Mouse (Mus musculus): ENCODE measurements at regions not wholly inside any gene's neighbourhood (a gene's known extent, or its start where the extent isn't known, plus 50 kb on each side); places are given as distances from the start of the nearest gene placed in this dataset.

DNA sequence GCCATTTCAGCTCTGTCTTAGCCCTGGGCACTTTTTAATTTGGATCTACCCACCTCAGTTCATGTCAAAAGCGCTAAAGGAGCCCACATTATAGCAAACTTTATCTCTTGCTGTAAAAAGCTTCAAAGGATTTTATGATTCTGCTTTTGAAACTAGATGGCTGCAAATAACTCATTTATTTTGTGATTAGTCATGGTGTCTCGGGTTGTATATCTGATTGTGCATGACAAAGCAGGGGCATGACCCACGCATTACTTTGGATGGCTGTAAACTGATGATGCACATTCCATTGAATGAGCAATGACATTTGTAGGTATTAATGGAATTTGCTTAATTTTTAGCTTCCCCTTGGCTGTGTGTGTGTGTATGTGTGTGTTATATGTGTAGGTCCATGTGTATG lies 249.4 kb upstream of the Habp2 start:
- no peak for DNase-seq

DNA sequence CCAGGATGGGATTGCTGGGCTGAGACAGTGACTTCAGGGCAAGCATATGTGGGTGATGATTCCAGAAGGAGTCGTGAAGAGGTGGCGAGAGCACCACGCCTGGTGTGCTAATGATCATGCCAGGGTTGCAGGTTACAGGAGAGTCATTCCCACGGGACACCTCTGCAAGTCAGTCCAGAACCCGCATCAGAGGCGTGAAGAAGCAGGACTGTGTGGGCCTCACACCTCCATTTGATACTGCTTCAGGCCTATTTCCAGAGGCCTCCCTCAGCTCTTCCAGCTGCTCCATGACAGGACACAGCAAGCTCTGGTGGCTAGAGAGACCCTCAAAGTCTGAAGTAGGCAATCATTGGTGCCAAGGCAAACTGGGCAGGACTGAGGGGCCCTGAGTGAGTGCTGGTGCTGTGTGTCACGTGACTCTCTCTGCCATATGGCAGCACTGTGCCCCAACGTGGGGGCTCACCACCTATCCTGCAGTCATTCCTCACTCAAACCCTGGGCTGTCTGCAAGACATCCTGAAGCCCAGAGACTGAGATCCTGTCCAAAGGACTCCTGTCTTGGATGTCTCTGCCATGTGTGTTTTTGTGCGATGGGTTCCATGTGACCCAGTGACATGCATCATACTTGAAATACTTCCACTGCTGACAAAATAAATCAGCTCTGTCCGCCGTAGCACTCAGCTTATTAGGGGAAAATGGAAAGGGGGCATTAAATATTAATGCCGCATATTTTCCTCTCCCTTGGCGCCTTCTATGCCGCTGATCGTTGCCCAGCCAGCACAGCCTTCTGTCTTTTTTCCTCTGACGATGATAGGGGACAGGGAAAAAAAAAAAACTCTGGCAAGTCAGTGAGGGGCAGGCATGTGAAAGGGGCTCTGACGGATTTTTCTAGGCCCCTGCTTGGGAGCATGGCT lies 247.6 kb upstream of the Habp2 start:
- intact Hi-C loops (cut with DNase I; ENCODE audit: low total_unique reads): no loop called here
- DNase-seq: no peak

More for the DNA sequence above, 249.4 kb upstream of the Habp2 start:
- intact Hi-C loops (cut with DNase I; ENCODE audit: low total_unique reads): no loop called here

DNA sequence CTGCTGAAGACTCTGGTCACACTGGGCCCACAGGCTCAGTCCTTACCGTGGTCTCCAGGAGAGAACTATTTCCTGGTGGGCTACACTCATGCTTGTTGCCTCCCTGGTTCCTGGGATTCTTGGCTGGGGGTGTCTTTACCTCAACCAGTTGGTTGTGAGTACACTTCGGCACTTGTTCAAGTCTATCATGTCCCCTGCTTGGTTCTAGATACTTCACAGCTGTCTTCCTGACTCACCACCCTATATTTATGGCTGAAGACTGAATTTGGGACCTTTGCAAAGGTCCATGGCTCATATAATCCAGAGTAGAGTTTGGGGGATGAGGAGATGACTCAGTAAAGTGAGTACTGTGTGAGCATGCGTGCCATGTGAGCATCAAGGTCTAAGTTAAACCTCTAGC lies 245.0 kb upstream of the Habp2 start:
- no peak for DNase-seq
- intact Hi-C loops (cut with DNase I; ENCODE audit: low total_unique reads): no loop called here

DNA sequence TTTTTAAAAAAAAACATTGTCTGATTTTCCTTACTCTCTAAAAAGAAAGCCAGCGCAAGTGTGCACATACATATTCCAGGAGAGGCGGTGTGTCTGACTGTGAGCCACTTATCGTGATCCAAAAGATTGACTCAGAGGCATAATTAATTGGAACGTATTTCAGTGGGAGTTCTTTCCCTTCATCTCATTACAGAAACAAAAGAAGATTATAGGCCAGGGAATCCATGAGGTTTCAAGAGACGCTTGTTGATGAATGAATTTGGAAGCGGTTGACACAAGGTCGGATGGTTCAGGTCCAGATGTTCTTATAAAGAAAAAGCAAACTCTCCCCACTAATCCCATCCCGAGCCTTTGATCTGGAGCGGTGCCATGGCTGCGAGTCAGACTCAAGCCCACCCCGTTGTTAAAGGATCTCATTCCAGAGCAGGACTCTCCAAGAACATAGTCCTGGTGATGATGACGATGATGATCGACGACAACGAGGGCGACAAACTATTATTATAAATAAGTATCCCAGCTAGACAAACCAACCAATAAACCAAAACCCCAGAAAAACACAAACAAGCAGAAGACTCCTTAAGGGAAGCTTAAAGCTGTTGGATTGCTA lies 240.1 kb upstream of the Habp2 start:
- DNase-seq: peak; percentile 36
- intact Hi-C loops (cut with DNase I; ENCODE audit: low total_unique reads): no loop called here

DNA sequence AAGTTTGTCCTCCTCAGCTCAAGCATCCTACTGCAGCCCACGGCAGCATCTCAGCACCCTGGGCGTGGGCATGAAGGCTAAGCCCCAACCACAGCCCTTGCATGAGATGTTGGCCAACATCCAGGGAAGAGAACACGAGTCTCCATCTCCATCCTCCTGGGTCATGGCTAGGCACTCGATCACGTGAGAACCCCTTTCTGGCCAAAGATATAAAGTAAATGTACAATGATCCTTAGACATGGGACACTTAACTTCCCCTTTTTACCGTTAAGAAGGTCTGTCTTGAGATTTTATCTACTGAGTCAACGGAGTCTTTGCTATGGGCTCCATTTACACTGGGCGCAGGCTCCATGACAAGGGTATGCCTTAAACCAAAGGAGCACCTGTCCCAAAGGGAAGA lies 232.8 kb upstream of the Habp2 start:
- intact Hi-C loops (cut with DNase I; ENCODE audit: low total_unique reads): no loop called here
- DNase-seq: no peak

DNA sequence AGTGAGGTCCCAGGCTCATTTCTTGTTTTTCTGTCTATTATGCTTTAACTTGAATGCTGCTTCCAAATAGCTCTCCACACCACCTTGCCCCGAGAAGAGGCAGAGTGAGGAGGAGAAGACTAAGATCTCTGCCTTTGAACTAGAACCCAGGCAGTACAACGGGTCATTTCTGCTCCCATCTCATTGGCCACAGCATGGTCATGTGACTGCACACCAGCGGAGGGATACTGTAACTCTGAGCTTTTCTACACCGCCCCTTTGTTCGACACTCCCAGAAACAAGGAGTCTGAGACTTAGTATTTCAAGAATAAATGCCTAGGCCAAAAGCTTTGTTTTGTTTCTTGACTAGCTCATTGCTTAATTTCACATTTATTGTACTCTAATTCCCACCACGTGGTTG lies 230.5 kb upstream of the Habp2 start:
- intact Hi-C loops (cut with DNase I; ENCODE audit: low total_unique reads): no loop called here
- no peak for DNase-seq

DNA sequence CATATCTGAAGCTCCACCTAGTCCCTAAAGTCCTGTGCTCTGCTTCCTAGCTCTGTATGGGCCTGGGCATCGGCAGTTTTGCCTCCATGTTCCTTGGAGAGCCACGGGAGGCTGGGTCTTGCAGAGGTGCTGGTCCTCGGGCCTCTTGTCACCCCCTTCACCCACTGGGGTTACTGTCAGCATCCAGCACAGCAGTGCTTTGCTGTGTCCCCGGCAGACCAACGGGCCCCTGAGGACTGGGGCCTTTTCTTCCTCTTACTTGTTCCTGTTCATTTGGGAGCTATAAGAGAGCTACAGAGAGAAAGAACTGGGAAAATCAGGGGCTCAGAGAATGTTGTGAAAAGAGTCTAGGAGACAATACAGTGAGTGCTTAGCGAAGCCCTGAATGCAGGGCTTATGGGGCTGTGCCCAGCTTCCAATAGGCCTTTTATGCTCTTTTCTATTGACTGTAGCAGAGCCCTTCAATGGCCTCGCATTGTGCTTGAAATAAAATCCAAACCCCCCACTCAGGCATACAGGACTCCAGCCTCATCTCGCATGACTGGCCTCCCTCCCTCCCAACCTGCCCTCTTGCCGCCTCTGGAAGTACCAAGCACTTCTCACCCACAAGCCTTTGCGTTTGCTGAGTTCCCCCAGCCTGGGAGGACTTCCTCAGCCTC lies 224.9 kb upstream of the Habp2 start:
- intact Hi-C loops (cut with DNase I; ENCODE audit: low total_unique reads): no loop called here
- no peak for DNase-seq

DNA sequence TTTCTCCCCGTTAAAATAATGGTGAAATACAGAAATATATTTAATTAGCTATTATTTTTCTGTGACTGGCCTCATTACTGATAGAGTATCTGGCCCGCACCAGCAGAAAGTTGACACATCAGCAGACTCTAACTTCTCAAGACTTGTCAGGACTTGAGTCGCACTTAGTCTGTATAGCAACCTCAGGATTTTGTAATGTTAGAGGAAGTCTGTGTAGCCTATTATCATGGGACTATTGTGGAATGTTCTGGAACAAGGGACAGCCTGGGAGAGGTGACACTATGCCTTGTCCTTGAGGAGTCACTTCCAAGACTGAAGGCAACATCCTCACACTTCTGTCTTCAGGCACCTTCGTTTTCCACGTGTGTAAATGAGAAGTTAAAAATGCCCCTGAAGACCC lies 223.8 kb upstream of the Habp2 start:
- intact Hi-C loops (cut with DNase I; ENCODE audit: low total_unique reads): no loop called here
- DNase-seq: no peak

DNA sequence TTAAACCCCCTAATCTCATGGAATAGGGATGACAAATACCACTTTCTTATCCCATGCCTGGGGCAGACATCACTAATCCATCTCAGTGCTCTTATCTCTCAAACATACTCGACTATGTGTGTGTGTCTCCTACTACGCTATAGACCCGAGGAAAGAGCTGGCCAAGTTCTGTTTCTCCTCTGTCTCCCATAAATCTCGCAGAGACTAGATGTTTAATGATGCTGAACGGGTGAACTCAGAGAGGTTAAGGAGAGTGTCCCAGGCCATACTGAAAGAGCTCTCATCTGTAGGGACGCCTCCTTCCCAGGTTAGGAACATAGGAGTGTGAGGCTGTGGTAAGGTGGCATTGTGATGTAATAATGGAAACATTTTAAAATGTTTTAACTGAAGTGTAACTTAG lies 221.2 kb upstream of the Habp2 start:
- intact Hi-C loops (cut with DNase I; ENCODE audit: low total_unique reads): no loop called here
- DNase-seq: no peak

DNA sequence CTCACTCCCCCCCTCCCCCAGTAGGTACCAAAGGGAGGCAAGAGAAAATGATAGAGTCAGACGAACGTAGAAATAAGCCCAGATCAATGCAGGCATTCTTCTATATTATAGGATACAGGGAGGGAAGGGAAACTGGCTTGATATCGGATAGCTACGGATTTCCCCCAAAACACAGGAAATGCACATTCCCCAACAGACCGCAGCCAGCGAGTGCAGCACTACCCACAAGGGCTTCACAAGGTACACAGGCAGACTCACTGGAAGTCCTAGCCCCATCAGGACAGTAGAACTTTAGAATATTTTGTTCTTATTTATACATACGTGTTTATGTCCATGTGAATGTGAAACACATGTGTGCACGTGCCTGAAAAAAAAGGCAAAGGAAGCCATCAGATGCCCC lies 218.8 kb upstream of the Habp2 start:
- intact Hi-C loops (cut with DNase I; ENCODE audit: low total_unique reads): no loop called here
- no peak for DNase-seq

DNA sequence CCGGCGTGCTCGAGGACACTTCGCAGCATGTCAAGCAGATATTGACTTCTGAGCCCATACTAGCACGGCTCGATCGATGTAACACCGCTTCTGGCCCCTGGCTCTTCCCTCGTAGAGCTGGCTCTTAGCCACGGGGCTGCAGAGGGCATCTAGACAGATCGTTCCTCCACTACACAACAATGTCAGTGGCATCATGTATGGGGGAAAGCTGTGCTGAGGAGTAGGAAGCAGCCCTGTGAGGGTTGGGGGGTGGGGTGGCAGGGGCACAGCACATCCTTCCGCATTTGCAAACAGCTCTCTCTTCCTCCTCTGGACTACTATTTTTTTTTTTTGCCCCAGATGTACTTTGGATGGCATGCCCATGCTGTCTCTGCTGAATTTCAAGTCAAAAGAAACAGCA lies 218.1 kb upstream of the Habp2 start:
- no peak for DNase-seq
- intact Hi-C loops (cut with DNase I; ENCODE audit: low total_unique reads): no loop called here

DNA sequence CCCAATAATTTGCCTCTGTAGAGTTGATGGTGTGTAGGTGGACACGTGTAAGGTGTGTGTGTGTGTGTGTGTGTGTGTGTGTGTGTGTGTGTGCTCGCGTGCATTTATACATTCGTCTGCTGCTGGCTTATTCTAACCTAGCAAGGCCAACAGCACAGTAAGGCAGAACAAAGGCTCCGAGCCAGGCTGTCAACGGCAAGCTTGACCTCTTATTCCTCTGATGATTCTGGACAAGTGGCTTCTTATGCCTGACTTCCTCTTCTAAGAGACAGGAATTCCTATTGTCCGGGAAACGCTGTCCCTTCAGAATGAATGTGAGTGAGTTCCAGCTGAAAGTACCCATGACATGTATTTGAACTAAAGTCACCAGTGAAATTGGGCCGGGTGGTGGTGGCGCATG lies 217.7 kb upstream of the Habp2 start:
- no peak for DNase-seq
- intact Hi-C loops (cut with DNase I; ENCODE audit: low total_unique reads): no loop called here

DNA sequence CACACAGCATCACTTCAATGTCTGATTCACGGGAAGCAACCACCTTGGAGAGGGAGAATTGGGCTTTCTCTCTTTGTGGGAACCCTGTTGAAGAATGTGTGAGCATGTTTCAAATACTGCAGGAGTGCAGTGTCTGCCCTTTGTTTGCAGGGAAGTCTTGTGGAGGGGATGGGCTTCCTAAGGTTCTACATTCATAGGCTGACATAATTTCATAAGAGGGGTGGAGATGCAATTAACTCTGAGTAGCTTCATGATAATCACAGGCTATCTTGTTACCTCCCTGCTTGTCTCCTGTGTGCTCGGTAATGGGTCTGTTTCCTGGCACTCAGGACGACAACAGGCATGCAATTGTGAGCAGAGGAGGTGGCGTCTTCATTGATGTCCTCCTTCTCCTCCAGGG lies 215.6 kb upstream of the Habp2 start:
- intact Hi-C loops (cut with DNase I; ENCODE audit: low total_unique reads): no loop called here
- no peak for DNase-seq

DNA sequence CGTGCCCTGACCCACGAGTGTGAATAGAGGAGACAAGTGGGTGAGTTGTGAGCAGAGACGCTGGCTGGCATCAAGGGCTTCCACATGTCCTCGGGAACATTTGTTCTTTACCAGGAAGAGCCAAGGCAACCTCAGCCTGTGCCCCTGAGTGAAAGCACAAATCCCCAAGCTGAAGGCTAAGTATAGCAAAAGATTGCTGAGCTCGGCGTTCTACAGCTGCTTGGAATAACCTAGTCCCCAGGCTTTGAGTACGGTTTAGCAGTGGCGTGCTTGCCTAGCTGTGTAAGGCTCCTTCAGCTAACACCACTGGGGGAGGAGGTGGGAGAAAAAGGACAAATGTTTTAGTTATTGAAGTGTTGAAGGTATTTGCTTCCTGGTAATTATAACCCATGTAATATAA lies 210.8 kb upstream of the Habp2 start:
- intact Hi-C loops (cut with DNase I; ENCODE audit: low total_unique reads): no loop called here
- no peak for DNase-seq

DNA sequence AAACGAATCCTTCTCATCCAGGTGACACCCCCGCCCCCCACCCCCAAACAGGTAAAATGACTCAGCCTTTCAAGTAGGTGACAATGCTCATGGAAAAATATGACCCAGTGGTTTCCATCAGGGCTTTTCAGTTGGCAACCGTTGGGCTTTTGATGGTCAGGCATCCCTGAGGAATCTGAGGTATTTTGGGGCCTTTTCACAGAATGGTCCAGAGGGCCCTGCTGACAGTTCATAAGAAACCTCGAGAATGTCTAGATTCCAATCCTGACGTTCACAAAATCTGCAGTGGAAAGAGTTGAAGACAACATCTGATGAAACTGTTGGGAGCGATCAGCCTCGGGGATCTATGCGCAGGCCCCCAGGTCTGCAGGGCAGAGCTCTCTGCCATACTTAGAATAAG lies 209.4 kb upstream of the Habp2 start:
- DNase-seq: no peak
- intact Hi-C loops (cut with DNase I; ENCODE audit: low total_unique reads): no loop called here

DNA sequence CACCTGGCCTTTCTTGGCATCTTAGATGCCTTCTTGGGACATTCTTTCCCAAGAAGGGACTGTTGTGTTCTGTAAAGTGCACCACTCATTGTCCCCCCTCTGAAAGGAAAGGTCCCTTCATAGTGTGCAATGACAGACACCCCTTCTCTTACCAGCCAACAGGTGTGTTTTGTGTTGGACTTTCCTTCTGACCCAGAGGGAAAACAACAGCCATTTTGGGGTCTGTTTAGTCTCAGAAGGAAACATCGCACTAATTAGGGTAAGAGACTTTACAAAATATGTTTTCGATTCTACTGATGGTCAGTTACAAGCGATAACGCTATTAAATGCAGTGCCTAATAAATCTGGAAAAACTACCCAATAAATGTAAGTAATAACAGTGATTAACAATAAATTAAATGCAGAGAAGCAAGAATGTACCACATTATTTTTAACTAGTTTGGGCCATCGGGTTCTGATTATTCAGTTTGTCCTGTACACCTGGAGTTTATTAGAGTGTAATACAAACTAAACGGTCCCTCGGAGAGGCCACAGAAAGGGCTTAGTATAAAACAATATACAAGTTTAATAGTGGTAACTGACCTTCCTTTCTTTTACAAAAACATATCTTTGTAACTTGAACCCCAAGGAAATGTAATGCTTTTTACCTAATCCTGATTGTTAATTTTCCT lies 200.4 kb upstream of the Habp2 start:
- no peak for DNase-seq
- intact Hi-C loops (cut with DNase I; ENCODE audit: low total_unique reads): no loop called here

DNA sequence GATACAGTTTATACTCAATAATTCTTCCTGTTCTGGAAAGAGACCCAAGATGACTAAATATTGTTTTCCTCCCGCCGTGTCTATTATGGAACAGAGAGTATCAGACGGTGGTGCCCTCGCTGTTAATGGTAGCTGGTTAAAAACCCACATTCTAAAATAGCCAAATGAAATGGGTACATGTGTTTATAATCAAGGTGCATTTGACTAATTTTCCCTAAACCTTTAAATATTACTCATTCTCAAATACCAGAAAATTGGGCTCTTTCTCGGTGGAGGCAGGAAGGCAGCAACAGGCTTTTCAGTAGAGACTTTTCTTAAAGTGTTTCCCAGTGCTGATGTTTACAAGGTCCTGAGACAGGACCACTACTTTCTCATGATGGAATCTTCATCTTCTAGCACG lies 199.8 kb upstream of the Habp2 start:
- intact Hi-C loops (cut with DNase I; ENCODE audit: low total_unique reads): no loop called here
- no peak for DNase-seq

DNA sequence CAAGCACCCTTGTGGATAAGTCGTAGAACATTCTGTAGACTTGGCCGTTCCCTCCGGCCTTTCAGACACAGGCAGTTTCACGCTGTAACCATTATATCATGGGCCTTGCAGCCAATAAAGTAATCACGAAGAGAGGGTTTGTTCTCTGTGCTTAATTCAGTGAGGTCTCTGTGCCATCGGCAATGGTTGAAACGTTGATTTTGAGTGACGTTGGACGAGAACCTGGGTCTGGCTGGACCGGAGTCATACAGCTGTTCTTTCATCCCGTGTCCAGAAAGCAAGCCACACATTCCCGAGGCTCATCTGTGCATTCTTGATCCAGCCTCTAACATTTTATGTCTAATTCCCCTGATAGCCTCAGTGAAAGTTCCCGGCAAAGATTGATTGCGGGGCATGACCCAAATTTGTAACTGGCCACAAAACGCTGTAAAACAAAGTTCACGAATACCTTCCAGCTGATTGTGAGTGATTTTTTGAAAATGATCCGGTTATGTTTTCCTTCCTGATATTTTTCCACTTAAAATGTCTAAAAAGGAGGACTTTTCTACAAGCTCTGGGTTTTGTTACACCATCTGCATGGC lies 197.1 kb upstream of the Habp2 start:
- DNase-seq: peak; percentile 19
- intact Hi-C loops (cut with DNase I; ENCODE audit: low total_unique reads): no loop called here

DNA sequence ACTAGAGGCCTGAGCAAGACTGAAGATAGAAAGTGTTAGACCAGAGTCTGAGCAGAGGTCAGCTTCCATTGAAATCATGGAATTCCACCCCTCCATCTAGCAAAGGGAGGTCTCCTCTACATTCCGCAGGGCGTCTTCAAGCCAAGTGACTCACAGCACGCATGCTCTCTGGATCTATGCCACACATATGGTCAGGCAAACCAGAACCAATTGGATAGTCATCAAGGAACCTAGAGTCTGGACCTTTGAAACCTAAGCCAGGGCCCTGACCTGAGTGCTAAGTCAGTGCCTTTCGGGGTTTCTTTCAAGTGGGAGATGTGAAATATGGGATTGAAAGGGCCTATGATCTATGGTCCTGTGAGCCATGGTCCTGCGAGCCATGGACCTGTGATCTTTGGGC lies 195.4 kb upstream of the Habp2 start:
- intact Hi-C loops (cut with DNase I; ENCODE audit: low total_unique reads): no loop called here
- DNase-seq: no peak

DNA sequence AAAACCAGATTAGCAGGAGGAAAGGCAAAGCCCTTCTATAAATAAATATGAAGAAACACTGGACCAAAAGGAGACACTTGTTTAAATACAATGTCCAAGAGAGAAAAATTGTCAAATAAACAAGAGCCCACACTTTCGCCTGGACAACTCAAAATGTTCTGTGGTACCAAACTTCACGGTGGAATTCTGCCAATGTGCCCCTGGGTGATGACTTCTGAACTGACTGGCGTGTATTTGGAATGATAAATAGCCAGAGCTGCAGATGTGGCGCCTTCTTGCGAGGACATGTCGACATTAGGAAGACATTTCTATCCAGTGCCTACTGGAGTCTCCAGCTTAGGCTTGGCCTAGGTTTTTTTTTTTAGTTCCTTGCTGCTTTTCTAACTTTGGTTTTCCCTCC lies 191.1 kb upstream of the Habp2 start:
- intact Hi-C loops (cut with DNase I; ENCODE audit: low total_unique reads): no loop called here
- no peak for DNase-seq
